Mouse (Mus musculus) spleen, embryonic (tissue): ENCODE measurements around the gene Spocd1.

Experiments used
- CTCF ChIA-PET: fragments of 350-600 bp; sonication (Branson Sonifier 250); formaldehyde crosslinking; loops from one replicate; lab custom pipeline; 2022; lab: Charles Lee

Spocd1 gene

DNA sequence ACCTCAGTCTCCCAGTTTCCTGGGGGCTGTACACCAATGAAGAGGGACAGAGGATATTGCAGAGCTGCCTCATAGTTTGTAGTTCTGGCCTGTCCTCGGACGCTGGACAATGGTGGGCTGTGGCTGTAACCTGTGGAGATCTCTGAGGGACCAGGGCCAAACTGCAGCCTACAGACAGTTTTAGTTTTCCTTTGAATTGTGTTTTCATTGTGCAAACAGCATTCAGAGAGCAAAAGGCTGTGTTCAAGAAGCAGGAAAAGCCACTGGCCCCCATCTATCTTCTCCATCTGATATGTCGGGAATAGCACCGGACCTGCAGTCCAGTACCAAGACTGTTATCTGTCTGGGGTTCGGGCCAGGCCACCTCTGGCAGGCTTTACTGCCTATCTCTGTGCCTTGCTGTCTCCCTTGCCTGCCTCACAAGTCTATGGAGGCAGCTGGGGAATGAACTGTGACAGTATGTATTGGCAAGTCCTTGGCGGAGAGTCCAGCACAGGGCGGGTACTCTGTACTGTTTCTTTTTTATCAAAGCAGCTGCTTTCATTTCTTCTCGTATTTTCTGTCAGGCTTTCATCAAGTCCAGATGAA is 11.9 kb upstream of the Spocd1 start:
- CTCF ChIA-PET = interaction anchor here (0.5 to 0.6 kb wide), 2 partner anchors 77 to 878 kb away, joined by 3 to 18 read pairs; no protein-coding TSS in a partner anchor

DNA sequence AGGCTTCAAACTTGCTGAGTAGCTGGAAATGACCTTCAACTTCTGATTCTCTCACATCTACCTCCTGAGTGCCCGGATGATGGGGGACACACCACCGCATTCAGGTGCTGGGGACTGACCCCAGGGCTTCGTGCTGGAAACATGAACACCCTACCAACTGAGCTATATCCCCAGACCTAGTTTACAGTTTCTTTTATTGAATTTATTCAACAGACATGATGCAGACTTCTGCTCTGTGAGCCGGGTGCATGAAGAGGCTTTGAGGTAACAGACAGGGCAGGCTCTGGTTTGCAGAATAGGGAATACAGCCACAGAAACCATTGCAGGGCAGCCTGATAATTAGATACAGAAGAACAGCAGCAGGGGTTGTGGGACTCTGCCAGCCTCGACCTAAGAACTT is 10.6 kb upstream of the Spocd1 start:
- CTCF ChIA-PET = no interaction called here

- CTCF ChIA-PET = no interaction called here
These were observed 10.1 kb upstream of the Spocd1 start for GRCm38 (mm10) chr4:129918901-129919300.

DNA sequence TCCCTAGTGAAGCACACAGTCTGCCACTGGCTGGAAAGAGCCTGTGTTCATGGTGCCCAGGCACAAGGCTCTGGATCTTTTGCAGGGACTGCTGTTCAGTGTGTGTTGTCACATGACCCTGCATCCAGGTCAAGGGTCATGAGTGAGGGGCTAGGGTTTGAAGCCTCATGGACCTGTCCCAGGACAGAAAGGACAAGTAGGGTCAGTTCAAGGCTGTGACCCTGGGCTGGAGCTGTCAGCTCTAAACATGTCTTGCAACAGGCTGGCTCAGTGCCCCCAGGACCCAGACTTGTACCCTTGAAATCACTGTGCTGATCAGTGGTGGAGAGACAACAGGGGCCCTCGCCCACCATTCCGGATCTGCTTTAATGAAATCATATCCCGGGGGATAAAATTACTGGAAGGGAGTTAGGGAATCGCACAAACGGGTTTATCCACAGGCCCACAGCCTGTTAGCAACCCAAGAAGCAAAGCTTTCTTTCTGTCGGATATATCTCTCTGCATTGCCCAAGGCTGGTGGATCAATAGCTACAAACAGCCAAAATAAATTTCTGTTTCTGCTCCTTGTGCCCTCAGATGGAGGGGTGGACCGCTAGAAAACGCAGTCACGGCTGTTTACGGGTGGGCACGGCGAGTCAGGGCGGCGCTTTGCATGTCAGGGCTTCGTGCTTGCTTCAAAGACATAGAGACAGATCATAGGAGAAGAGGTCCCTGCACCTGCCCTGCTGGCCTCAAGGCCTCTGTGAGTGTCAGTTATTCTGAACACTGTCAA is 8.3 kb upstream of the Spocd1 start:
- CTCF ChIA-PET = interaction anchor here (0.7 kb wide), 1 partner anchor 36 kb away, joined by 3 read pairs; no protein-coding TSS in a partner anchor

DNA sequence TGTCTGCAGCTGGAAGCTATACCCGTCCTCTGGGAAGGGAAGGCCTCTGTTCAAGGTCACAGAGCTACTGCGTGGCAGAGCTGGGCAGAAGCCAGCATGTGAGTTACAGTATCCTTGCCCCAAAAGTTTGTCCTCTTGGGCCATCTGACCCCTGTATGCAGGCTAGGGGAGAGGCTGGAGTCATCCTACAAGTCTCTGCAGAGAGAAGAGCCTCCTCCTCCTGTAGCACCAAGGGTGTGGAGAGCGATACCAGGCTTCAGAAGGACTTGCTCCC is 7.8 kb upstream of the Spocd1 start:
- CTCF ChIA-PET = interaction anchor here (0.7 kb wide), 1 partner anchor 36 kb away, joined by 3 read pairs; no protein-coding TSS in a partner anchor

- CTCF ChIA-PET = interaction anchor here (0.6 to 0.8 kb wide), 2 partner anchors 15 to 63 kb away, joined by 3 read pairs; no protein-coding TSS in a partner anchor
These were observed 4.9 kb upstream of the Spocd1 start for GRCm38 (mm10) chr4:129924143-129924542.

DNA sequence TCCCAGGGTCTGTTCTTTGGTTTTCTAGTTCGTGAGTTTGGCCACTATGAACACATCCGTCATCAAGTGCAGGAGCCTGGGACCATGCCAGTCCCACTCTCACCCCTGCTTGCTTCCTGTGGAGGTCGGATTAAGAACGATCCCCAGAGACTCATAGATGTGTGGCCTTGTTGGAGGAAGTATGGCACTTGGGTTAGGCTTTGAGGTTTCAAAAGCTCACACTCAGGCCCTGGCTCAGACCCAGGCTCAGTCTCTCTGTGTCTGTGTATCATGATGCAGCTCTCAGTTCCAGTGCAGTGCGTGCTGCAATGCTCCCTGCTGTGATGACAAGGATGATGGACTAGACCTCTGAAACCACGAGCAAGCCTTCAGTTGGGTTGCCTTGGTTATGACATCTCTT is 4.4 kb upstream of the Spocd1 start:
- CTCF ChIA-PET = interaction anchor here (0.6 to 0.8 kb wide), 2 partner anchors 15 to 63 kb away, joined by 3 read pairs; no protein-coding TSS in a partner anchor

GRCm38 (mm10) chr4:129926544-129926943 is 2.5 kb upstream of the Spocd1 start:
- CTCF ChIA-PET = interaction anchor here (0.6 to 1.2 kb wide), 2 partner anchors 37 to 141 kb away, joined by 3 to 9 read pairs; no protein-coding TSS in a partner anchor

DNA sequence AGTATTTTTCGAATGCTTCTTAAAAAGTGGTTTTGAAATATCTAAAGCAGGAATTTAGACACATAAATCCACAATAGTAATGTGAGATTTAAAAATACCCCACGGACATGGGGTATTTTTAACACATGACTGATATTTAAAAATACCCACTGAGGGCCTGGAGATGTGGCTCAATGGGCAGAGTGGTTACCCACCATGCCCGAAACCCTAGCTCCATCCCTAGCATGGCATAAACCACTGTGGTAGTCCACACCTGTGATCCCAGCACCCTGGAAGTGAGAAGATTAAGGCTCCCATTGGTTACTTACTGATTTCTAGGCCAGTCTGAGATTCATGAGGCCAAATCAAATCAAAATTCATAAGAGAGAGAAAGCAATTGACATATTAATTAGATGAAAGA is 2.0 kb upstream of the Spocd1 start:
- CTCF ChIA-PET = interaction anchor here (0.6 to 1.2 kb wide), 2 partner anchors 37 to 141 kb away, joined by 3 to 9 read pairs; no protein-coding TSS in a partner anchor

DNA sequence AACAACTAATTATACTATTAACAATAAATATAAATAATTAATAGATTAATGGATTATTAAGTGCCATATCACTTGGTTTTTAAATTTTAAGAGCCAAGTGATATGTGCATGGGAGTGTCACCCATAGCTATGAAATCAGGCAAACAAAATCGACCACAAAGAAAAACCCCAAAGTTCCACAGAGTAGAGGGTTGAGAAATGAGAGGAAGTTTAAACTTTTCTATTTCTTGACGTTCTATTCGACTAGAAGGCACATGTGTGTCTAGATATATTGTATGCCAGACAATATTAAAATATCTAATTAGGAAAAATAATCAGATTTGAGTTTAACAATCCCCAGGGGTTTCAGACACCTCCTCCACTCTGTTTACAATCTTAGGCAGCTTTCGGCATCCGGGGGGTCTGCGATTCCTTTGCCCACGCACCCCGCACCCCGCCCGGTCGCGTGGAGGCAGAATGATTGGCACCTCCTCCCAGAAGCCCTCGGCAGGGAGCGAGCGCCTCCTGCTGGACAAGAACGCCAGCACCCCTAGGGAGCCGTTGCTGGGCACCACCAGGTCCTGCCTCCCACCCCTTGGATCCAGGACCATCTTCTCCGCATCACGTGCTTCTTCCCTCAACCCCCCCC is 811 bp upstream of the Spocd1 start:
- CTCF ChIA-PET = interaction anchor here (0.6 to 1.2 kb wide), 7 partner anchors 44 to 404 kb away, joined by 3 to 9 read pairs (median 4); no protein-coding TSS in a partner anchor

GRCm38 (mm10) chr4:129933696-129934095 is 4.6 kb downstream of the Spocd1 start:
- CTCF ChIA-PET = no interaction called here

DNA sequence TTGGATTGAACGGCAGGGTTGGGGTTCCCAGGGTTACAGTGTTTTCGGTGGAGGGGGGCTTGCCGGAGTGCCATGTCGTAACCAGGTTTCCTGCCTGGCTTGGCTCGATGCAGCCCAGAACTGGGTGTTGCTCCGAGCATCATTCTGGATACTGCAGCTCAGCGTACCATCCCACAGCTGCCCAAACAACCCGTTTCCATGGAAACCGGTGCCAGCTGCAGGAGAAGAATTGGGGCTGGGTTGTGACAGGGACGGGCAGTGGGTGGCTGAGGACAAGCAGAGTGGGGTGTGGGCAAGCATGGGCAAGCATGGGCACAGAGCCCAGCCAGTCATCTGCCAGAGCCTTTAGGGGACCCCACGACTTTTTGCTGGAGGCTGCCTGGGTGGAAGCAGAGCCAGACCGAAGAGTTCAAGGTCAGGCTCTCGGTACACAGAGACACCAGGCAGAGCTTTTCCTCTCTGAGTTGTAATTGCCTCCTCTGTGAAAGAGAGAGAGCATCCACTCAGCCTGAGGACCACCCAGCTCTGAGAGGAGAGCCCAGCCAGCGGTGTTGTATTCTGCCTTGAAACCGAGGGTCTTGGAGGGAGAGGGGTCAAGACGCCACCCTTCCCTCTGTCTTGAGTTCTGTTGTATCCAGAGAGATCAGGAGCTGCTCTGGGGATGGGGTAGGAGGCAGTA is 5.3 kb downstream of the Spocd1 start:
- CTCF ChIA-PET = interaction anchor here (0.5 kb wide), 1 partner anchor 1268 kb away, joined by 3 read pairs; no protein-coding TSS in a partner anchor

GRCm38 (mm10) chr4:129951359-129951821 is 22.3 kb downstream of the Spocd1 start:
- CTCF ChIA-PET = no interaction called here

DNA sequence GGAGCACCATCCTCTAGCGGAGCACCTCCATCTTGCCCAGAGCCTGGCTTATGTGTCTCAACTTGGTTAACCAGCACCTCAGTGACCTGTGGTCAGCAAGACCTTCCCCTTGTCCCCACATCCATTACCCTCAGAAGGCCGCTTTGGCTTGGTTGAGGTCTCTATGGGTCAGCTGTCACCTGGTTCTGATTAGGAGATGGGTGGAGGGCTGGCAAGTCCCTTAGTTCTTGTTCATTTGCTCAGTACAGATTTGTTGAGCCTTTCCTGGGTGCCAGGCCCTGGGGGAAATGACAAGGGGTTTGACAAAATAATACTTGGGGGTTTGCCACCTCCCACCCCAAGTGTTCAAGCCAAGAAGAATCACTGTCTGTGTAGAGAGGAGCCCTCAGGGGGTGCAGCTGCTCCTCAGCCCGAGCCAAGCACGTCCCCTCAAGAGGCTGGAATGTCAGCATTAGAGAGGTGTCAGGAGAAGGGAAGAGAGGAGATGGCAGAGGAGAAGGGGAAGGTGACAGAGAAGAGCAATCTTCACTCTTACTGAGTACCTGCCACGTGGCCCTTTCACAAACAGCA is 23.3 kb downstream of the Spocd1 start:
- CTCF ChIA-PET = no interaction called here

DNA sequence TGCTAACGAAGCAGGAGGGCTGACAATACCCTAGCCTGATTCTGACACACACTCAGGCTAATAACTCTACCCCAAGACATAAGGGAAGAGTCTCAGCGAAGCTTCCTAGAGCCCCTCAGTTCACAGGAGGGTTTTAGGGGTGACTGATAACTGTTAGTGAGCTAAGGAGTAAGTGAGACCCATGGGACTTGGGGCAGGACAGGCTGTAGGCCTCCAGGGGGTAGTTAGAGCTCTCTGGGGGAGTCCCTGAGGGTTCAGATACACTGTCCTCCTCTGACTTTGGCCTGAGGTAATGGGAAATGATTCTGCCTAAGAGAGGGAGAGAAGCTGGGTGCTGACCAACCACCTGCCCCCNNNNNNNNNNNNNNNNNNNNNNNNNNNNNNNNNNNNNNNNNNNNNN is 25.5 kb downstream of the Spocd1 start:
- CTCF ChIA-PET = interaction anchor here (0.6 kb wide), 1 partner anchor 314 kb away, joined by 3 read pairs; the partner anchor contains the start of gene Txlna

- CTCF ChIA-PET = interaction anchor here (0.6 to 1.6 kb wide), 3 partner anchors 127 to 1015 kb away, joined by 3 to 9 read pairs (median 4); no protein-coding TSS in a partner anchor
These were observed 31.3 kb downstream of the Spocd1 start for GRCm38 (mm10) chr4:129960180-129960944.

- CTCF ChIA-PET = no interaction called here
These were observed 36.2 kb downstream of the Spocd1 start for GRCm38 (mm10) chr4:129965294-129965693.

DNA sequence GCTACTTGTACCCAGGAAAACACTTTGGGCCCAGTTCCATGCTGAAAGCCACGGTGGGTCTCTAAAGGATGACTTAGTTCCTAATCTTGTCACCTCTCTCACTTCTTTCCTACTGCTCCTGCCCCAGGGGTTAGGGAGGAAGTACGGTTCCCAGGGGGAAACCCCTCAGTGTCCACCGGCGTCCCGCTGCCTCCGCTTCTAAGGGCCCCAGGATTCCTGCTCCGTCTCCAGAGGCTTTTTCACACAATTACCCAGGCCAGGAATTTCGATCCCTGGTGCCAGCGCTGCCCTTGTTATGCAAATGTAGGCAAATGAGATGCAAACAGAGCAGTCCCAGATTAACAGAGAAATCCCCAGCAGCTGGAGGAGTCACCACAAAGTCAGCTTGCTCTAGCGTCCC is 37.2 kb downstream of the Spocd1 start:
- CTCF ChIA-PET = no interaction called here

DNA sequence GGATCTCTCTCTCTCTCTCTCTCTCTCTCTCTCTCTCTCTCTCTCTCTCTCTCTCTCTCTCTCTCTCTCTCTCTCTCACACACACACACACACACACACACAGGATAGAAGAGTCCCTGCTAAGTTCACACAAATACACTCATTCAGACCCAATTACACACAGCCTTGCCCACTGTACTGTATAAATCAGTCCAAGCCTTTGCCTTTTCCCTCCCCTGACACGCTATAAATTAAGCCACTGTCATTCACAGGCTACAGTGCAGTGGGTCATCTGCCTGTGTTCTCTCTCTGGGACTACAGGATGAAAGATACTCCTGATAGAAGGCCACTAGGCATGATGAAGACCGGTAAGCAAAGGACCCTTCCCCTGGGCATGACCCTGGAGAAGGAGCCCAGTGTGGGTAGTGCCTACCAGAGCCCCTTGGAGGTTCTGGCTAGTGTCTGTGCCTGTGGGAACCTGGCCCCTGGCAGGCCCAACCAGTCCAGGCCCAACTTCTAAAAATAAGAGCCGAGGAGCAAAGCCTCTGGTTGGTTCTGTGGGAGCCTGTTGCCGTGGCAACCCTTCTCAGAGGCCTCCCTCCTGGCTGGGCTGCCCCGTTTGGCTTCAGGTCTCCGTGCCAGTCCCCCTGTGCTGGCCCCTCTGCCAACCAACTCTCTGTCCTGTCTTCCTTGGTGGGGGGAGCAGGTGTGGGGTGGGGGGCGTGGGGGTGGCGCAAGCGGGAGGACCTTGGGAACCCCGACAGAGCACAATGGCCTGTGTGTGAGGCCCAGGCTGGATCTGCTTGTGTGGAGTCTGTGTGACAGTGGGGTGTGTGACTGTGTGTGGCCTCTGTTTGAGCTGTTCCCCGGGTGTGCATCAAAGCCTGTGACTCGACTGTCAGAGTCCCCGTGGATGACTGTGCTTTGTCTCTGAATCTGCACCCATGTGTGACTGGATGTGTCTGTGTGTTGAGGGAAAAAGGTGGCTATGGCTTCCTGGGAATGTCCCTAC is 38.3 kb downstream of the Spocd1 start:
- CTCF ChIA-PET = no interaction called here
